Mouse (Mus musculus): Measurements from ENCODE around the gene Pramef20.

- TF ChIP-seq POLR2A (IDR thresholded peaks at IDR 0.05; ENCODE audit: control insufficient read depth in 1 of 2, insufficient read depth in 1 of 2, low read depth in 1 of 2, low read length in 2 of 2, poor library complexity in 1 of 2) (no peak), ZNF384 (IDR thresholded peaks at IDR 0.05; ENCODE audit: low read depth, low read length) (no peak), CTCF (IDR thresholded peaks at IDR 0.05 in 2 of 3, conservative IDR thresholded peaks at IDR 0.05 in 1 of 3; ENCODE audit: control insufficient read depth in 1 of 3, insufficient read depth in 1 of 3, low read depth in 2 of 3, low read length in 3 of 3, poor library complexity in 1 of 3, severe bottlenecking in 1 of 3) (no peak), ZKSCAN1 (IDR thresholded peaks at IDR 0.05; ENCODE audit: low read depth, low read length) (no peak), MAX (IDR thresholded peaks at IDR 0.05; ENCODE audit: low read length) (no peak), TBP (IDR thresholded peaks at IDR 0.05; ENCODE audit: low read depth, low read length) (no peak), ELF1 (IDR thresholded peaks at IDR 0.05; ENCODE audit: low read depth, low read length) (no peak), MEF2A (IDR thresholded peaks at IDR 0.05; ENCODE audit: extremely low read depth, insufficient replicate concordance, low read depth, low read length, poor library complexity, severe bottlenecking) (no peak), HCFC1 (IDR thresholded peaks at IDR 0.05; ENCODE audit: low read depth, low read length) (no peak), GATA1 (IDR thresholded peaks at IDR 0.05; ENCODE audit: low read depth, low read length) (no peak)
These were observed 18.6 kb upstream of the Pramef20 start for GRCm38 (mm10) chr4:144396316-144396715.

Data from MEL (cell line).